Mouse (Mus musculus) stomach, postnatal 0 days (tissue): ENCODE measurements around the gene Dync1h1.

Experiments used
- CTCF ChIP-seq: IDR thresholded peaks from 2 replicates; pipeline ENCODE4 v1.5.1; 2016; ENCODE audit warnings: antibody characterized with exemption, low read depth, mild to moderate bottlenecking, moderate library complexity
- EP300 ChIP-seq: optimal IDR thresholded peaks from 2 replicates; pipeline ENCODE3; 2016; ENCODE audit warnings: antibody characterized with exemption

DNA sequence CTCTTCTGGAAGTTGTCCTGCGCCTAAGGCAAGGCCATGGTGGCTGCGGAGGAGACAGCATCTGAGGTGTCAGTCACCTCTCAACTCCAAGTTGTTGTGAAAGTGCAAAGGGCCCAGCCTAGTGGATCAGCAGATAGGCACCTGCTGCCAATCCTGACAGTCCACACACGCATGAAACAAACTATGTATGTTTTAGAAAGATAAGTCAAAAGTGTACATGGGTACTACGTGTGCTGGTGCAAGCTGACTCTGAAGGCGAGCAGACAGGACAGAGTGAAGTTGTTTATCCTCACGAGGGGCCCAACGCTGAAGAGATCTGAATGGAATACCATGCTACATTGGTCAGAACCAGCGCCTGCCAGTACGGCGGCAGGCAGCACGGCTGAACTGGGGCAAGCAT, 36.4 kb upstream of the Dync1h1 start:
- TF ChIP-seq CTCF (no peak), EP300 (no peak)
